Mouse (Mus musculus): ENCODE measurements around the gene Ogg1. TPM values are rescaled to one million over a fixed set of nuclear protein-coding genes. Genes with fewer than 3 reads are reported as not detected.

The Ogg1 gene
- total and polyA plus RNA-seq, 2 experiments from 2014 or later, result 10.1 to 11.9 TPM

DNA sequence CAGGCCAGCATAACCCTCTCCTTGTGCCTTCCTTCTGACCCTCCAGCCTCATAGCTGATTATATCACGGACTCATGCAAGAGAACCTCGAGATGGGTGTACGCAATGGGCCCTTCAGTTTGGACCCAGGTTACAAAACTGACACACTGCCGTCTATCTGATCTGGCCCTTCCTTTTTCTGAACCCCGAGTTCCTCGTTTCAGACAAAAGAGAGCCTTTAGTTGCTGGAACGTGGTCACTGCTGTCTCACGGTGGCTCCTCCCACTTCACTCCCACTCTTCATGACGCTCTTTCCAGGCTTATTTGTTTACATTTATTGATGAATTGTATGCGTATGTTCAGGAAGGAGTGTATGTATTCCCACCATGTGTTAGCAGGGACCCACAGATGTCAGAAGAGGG lies 24.9 kb downstream of the Ogg1 start:
- no peaks in the 10 kb centered on the region for H3K9me3 ChIP-seq (ENCODE audit: low read length)
- no peaks in the 10 kb centered on the region for H3K4me1 ChIP-seq (ENCODE audit: insufficient read depth)
- WGBS, result 65% methylated on average over 10 of the region's 10 CpGs
- H3K27me3 ChIP-seq (ENCODE audit: insufficient read depth, low read length), result no peaks in the 10 kb centered on the region
- no peak overlapping the region for H3K4me3 ChIP-seq (ENCODE audit: low read depth, low read length)
- no peak overlapping the region for H3K27ac ChIP-seq (ENCODE audit: low read depth, low read length)
- no peak overlapping the region for H3K9ac ChIP-seq
- no peaks in the 10 kb centered on the region for H3K36me3 ChIP-seq (ENCODE audit: insufficient read depth)
- no peak overlapping the region for H3K4me2 ChIP-seq (ENCODE audit: low read depth)
- DNase-seq, result no peak
- TF ChIP-seq CTCF (IDR thresholded peaks at IDR 0.05; ENCODE audit: low read depth), result no peak
- no peak for ATAC-seq

DNA sequence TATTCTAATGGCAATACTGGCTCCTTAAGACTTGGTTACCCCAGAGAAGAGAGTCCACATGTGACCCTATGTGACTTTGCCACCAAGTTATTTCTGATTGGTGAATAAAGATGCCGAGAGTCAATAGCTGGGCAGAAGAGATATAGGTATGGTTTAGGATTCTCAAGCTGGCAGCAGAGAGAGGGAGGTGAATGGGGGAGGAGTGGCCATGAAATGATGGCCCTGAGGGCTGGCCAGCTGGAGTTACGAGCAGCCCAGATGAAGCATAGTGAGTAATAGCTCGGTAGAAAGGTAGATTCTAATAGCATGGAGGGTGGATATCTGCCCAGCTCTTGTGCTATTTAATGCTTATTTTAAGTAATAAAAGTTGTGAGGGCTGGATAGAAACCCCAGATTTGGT lies 26.0 kb downstream of the Ogg1 start:
- Histone ChIP-seq H3K27me3 (ENCODE audit: insufficient read depth, low read length) (no peaks in the 10 kb centered on the region), H3K36me3 (ENCODE audit: insufficient read depth) (no peaks in the 10 kb centered on the region), H3K27ac (ENCODE audit: low read depth, low read length) (no peak overlapping the region), H3K9me3 (ENCODE audit: low read length) (no peaks in the 10 kb centered on the region), H3K4me3 (ENCODE audit: low read depth, low read length) (no peak overlapping the region), H3K4me2 (ENCODE audit: low read depth) (no peak overlapping the region), H3K9ac (no peak overlapping the region), H3K4me1 (ENCODE audit: insufficient read depth) (no peaks in the 10 kb centered on the region)
- TF ChIP-seq CTCF (IDR thresholded peaks at IDR 0.05; ENCODE audit: low read depth), result no peak
- WGBS, result 89% methylated on average over 3 of the region's 3 CpGs
- ATAC-seq, result no peak
- DNase-seq, result no peak

DNA sequence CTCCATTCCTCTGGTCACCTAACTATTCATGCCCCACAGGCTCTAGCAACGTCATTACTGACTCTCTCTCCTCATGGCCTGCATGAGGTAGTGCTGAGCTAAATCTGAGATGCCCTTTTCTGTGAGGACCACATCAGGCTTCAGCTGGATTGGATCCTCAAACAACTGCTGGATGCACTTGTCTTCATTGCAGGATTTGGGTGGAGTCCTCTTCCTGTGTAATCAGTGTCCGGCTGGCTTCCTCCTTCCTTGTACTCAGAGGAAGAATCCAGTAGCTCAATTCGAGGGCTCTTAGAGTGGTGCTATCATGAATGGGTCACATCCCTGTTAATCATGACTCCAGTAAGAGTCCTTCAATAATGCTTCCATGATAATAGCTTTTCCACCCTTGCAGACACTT lies 26.9 kb downstream of the Ogg1 start:
- ATAC-seq, result no peak
- H3K4me2 ChIP-seq (ENCODE audit: low read depth), result no peak overlapping the region
- 79% methylated on average over 3 of the region's 3 CpGs for WGBS

DNA sequence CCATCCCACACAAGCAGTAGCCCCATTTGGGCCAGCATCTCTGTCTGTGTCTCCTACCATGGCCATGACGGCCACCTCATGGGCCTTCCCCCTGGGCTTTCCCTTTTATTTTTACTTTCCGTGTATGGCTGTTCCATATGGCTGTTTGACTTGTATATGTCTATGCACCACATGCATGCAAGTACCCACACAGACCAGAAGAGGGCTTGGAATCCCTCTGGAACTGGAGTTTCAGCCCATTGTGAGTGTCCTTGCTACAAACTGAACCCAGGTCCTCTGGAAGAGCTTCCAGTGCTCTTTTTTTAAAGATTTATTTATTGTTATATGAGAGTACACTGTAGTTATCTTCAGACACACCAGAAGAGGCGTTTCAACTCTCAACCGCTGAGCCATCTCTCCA lies 34.7 kb downstream of the Ogg1 start:
- Histone ChIP-seq H3K4me3 (ENCODE audit: low read depth, low read length) (no peak overlapping the region), H3K4me2 (ENCODE audit: low read depth) (no peak overlapping the region), H3K27ac (ENCODE audit: low read depth, low read length) (no peak overlapping the region), H3K9me3 (ENCODE audit: low read length) (no peaks in the 10 kb centered on the region), H3K36me3 (ENCODE audit: insufficient read depth) (0 out of 2 replicates have a peak, but pooled peaks cover under 1% of the 10 kb centered on the region), H3K9ac (no peak overlapping the region), H3K4me1 (ENCODE audit: insufficient read depth) (no peaks in the 10 kb centered on the region), H3K27me3 (ENCODE audit: insufficient read depth, low read length) (no peaks in the 10 kb centered on the region)
- ATAC-seq (no peak), DNase-seq (no peak)
- TF ChIP-seq CTCF (IDR thresholded peaks at IDR 0.05; ENCODE audit: low read depth), result peak; percentile 11; the same call in 1 of the 2 replicates
- 78% methylated on average over 4 of the region's 4 CpGs for WGBS

More for the DNA sequence above, 26.9 kb downstream of the Ogg1 start:
- Histone ChIP-seq H3K27me3 (ENCODE audit: insufficient read depth, low read length) (no peaks in the 10 kb centered on the region), H3K27ac (ENCODE audit: low read depth, low read length) (no peak overlapping the region), H3K36me3 (ENCODE audit: insufficient read depth) (no peaks in the 10 kb centered on the region), H3K4me3 (ENCODE audit: low read depth, low read length) (no peak overlapping the region), H3K4me1 (ENCODE audit: insufficient read depth) (no peaks in the 10 kb centered on the region), H3K9ac (no peak overlapping the region), H3K9me3 (ENCODE audit: low read length) (no peaks in the 10 kb centered on the region)
- DNase-seq, result no peak
- TF ChIP-seq CTCF (IDR thresholded peaks at IDR 0.05; ENCODE audit: low read depth), result no peak

DNA sequence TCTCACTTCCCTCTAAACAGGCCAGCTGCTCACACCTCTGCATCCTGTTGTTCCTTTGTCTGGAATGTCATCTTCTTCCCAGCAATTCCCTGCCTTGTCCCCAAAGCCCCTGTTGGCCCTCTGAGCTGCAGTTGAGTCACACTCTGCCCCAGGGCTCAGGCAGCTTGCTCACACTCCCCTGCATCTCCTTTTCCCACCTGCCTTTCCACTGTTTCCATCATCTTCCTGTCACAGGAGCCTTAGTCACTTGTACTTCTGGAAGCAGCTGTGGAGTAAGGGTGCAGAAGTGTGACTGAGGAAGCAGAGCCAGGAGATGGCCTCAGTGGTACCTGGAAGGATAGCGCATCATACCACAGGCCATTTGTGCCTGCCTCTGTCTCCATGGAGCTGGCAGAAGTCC lies 35.5 kb downstream of the Ogg1 start:
- no peak overlapping the region for H3K9ac ChIP-seq
- H3K4me3 ChIP-seq (ENCODE audit: low read depth, low read length), result no peak overlapping the region
- H3K4me2 ChIP-seq (ENCODE audit: low read depth), result no peak overlapping the region
- ATAC-seq (no peak), DNase-seq (no peak)
- TF ChIP-seq CTCF (IDR thresholded peaks at IDR 0.05; ENCODE audit: low read depth), result no peak
- no peaks in the 10 kb centered on the region for H3K27me3 ChIP-seq (ENCODE audit: insufficient read depth, low read length)
- no peak overlapping the region for H3K27ac ChIP-seq (ENCODE audit: low read depth, low read length)
- no peaks in the 10 kb centered on the region for H3K9me3 ChIP-seq (ENCODE audit: low read length)
- peaks cover 7% of the 10 kb centered on the region; the same call in 1 of the 2 replicates for H3K36me3 ChIP-seq (ENCODE audit: insufficient read depth)
- no peaks in the 10 kb centered on the region for H3K4me1 ChIP-seq (ENCODE audit: insufficient read depth)
- WGBS, result 92% methylated on average over 1 of the region's 1 CpGs

DNA sequence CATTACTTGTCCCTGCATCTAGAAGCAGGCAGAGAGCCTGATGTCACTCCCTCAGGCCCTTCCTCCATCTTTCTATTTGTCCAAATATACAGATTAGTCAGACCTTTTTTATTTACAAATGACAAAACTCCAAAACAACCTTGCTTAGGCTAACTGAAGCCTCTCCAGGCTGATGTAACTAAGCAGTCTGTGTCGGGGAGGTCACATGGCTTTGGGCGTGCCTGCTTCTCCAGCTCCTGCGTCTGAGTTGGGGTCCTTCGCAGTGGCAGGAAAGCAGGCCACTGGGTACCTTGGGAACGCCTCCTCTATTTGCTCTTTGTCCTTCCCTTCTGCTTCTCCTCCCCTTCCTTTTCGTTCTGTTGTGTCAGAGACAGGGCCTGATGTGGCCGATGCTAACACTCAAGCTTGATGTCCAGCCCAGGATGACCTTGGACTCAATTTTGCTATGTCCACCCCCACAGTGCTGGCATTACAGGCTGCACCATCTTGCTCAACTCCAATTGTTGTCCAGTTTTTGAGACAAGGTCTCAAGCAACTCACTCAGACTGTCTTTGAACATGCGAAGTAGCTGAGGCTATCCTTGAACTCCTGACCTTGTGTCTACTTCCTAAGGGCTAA lies 37.9 kb downstream of the Ogg1 start:
- Histone ChIP-seq H3K4me1 (ENCODE audit: insufficient read depth) (no peaks in the 10 kb centered on the region), H3K27ac (ENCODE audit: low read depth, low read length) (no peak overlapping the region), H3K4me3 (ENCODE audit: low read depth, low read length) (no peak overlapping the region), H3K9ac (no peak overlapping the region), H3K9me3 (ENCODE audit: low read length) (no peaks in the 10 kb centered on the region), H3K27me3 (ENCODE audit: insufficient read depth, low read length) (no peaks in the 10 kb centered on the region), H3K4me2 (ENCODE audit: low read depth) (no peak overlapping the region), H3K36me3 (ENCODE audit: insufficient read depth) (peaks cover 20% of the 10 kb centered on the region)
- ATAC-seq (no peak), DNase-seq (no peak)
- WGBS, result 67% methylated on average over 8 of the region's 8 CpGs
- no peak for TF ChIP-seq CTCF (IDR thresholded peaks at IDR 0.05; ENCODE audit: low read depth)

DNA sequence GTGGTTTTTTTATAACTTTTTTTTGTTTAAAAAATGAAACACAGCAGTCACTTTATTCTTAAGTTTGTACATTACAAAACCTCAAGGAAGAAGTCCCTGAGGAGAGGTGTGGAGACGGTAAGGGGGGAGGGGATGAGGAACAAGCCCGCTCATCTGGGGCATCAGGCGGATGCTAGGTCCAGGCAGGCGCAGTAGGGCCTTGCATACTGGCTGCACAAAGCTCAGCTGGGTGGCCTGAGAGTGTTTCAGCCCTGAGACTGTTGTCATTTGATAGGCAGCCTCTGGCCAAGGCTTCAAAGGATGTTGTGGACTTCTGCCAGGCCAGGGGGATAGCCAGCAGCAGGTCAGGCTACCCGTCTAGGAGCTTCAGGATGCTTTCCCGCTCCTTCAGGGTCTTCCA lies 39.9 kb downstream of the Ogg1 start:
- WGBS, result 90% methylated on average over 6 of the region's 6 CpGs
- TF ChIP-seq CTCF (IDR thresholded peaks at IDR 0.05; ENCODE audit: low read depth), result no peak
- H3K27me3 ChIP-seq (ENCODE audit: insufficient read depth, low read length), result no peaks in the 10 kb centered on the region
- H3K4me3 ChIP-seq (ENCODE audit: low read depth, low read length), result no peak overlapping the region
- H3K9me3 ChIP-seq (ENCODE audit: low read length), result no peaks in the 10 kb centered on the region
- H3K27ac ChIP-seq (ENCODE audit: low read depth, low read length), result no peak overlapping the region
- DNase-seq (no peak), ATAC-seq (no peak)
- no peaks in the 10 kb centered on the region for H3K4me1 ChIP-seq (ENCODE audit: insufficient read depth)
- H3K4me2 ChIP-seq (ENCODE audit: low read depth), result no peak overlapping the region
- no peak overlapping the region for H3K9ac ChIP-seq
- peaks cover 39% of the 10 kb centered on the region for H3K36me3 ChIP-seq (ENCODE audit: insufficient read depth)

All from forebrain, postnatal 0 days (tissue).